Mouse (Mus musculus) heart, adult 2 months (tissue): ENCODE measurements at regions not wholly inside any gene's neighbourhood (a gene's known extent, or its start where the extent isn't known, plus 50 kb on each side); places are given as distances from the start of the nearest gene placed in this dataset.

Experiments used
- CTCF ChIP-seq: fragments of 200-600 bp; IDR thresholded peaks from 2 replicates; pipeline ENCODE4 v1.8.1; 2022; ENCODE audit warnings: antibody characterized with exemption, mild to moderate bottlenecking, moderate library complexity
- EP300 ChIP-seq: fragments of 200-500 bp; IDR thresholded peaks from 2 replicates; pipeline ENCODE4 v1.6.1; 2011; ENCODE audit warnings: low read depth, low read length, control low read depth; ENCODE audit not compliant: insufficient read depth

GRCm38 (mm10) chr4:152865894-152866293 lies 388.2 kb upstream of the Kcnab2 start:
- TF ChIP-seq CTCF (no peak), EP300 (no peak)
